Mouse (Mus musculus): ENCODE measurements around the gene Eif4e1b.

GRCm38 (mm10) chr13:54824111-54824931 is 40.5 kb downstream of the Eif4e1b start:
- TF ChIP-seq POLR2A (IDR thresholded peaks at IDR 0.05; ENCODE audit: borderline replicate concordance, control insufficient read depth, low read depth, low read length) = no peak
- TF ChIP-seq CTCF (IDR thresholded peaks at IDR 0.05; ENCODE audit: control insufficient read depth, insufficient read depth, low read length) = no peak
